Mouse (Mus musculus) heart, embryonic 16.5 days (tissue): ENCODE data around the gene Hic1. TPM values are rescaled to one million over a fixed set of nuclear protein-coding genes. Genes with fewer than 3 reads are reported as not detected.

Source experiments
- microRNA counts: library from miRNA; unstranded; fragments of <30 nt; microRNA quantifications from one replicate; lab custom pipeline; 2016
- microRNA-seq: library from miRNA; unstranded; fragments of <30 nt; microRNA quantifications from one replicate; pipeline ENCODE4, GENCODE M21; 2017
- polyA plus RNA-seq: library from polyadenylated mRNA; unstranded; fragments of >200 nt; fragmentation: Nextera tagmentation; extraction: Ambion mirVana; gene quantifications from 2 replicates; pipeline ENCODE4 v1.2.1, GENCODE M21; 2015

Gene Hic1
- polyA plus RNA-seq, 1 experiment from 2014 or later: 7.1 TPM

MicroRNAs within 50 kb of the gene (microRNA counts, 519-probe panel; counts per million panel counts)
- microRNA mmu-miR-132 (lab: Ali Mortazavi, UCI) (2,579 counts per million, percentile 63 among the panel's probes with 10 or more counts), microRNA mmu-miR-212 (lab: Ali Mortazavi, UCI) (not detected)

Small RNAs within 50 kb of the gene (microRNA-seq; reads per million reads assigned to microRNA genes)
- gene Mir132 (275 reads per million, percentile 66 among the genes with 10 or more reads in this experiment), gene Mir212 (26.9 reads per million, percentile 38 among the genes with 10 or more reads in this experiment)

Other genes starting within 250 kb of the Hic1 start
- gene Smg6, start 243.7 kb downstream of the Hic1 start, polyA plus RNA-seq: 11.2 and 11.4 TPM in 2 replicates
- gene Srr, start 243.6 kb downstream of the Hic1 start, polyA plus RNA-seq: 20.3 and 22.2 TPM in 2 replicates
- 18.4 and 18.7 TPM in 2 replicates for gene Ovca2, start 9.3 kb upstream of the Hic1 start, polyA plus RNA-seq
- 19.7 and 21.0 TPM in 2 replicates for gene Dph1, start 21.7 kb upstream of the Hic1 start, polyA plus RNA-seq
- gene Rtn4rl1, start 24.3 kb upstream of the Hic1 start, polyA plus RNA-seq: 12.4 and 13.1 TPM in 2 replicates
- 95.1 and 96.0 TPM in 2 replicates for gene Rpa1, start 178.8 kb upstream of the Hic1 start, polyA plus RNA-seq
- 13.8 and 16.3 TPM in 2 replicates for gene Smyd4, start 178.9 kb upstream of the Hic1 start, polyA plus RNA-seq